Mouse (Mus musculus): ENCODE results near the gene Zbtb1.
"Not testable (repeated sequence)": the region's sequence is repeated elsewhere in the genome, so short reads cannot be mapped to it uniquely, and the experiment has no call there.

Gene Zbtb1

GRCm38 (mm10) chr12:76405183-76405970, 35.3 kb downstream of the Zbtb1 start:
- peak; percentile 50 to 62 for DNase-seq

- peak; percentile 20 to 33 for DNase-seq
These were observed 35.9 kb downstream of the Zbtb1 start for GRCm38 (mm10) chr12:76405971-76406370.

GRCm38 (mm10) chr12:76407184-76407583, 37.1 kb downstream of the Zbtb1 start:
- DNase-seq = no peak

- DNase-seq = no peak
These were observed 39.1 kb downstream of the Zbtb1 start for GRCm38 (mm10) chr12:76409166-76409565.

GRCm38 (mm10) chr12:76415383-76416010, 45.4 kb downstream of the Zbtb1 start:
- no peak for DNase-seq

GRCm38 (mm10) chr12:76417433-76417854, 47.4 kb downstream of the Zbtb1 start, which contains the start of gene Ppp1r36:
Ppp1r36 (plus strand) TSS chr12:76417538.
- DNase-seq = peak; percentile 60 to 72

- no peak for DNase-seq
These were observed 48.3 kb downstream of the Zbtb1 start for GRCm38 (mm10) chr12:76418346-76418745.

GRCm38 (mm10) chr12:76425256-76425655, 55.2 kb downstream of the Zbtb1 start:
- DNase-seq = no peak

- no peak for DNase-seq
These were observed 57.5 kb downstream of the Zbtb1 start for GRCm38 (mm10) chr12:76427546-76427945.

- no peak for DNase-seq
These were observed 60.9 kb downstream of the Zbtb1 start for GRCm38 (mm10) chr12:76430879-76431406.

GRCm38 (mm10) chr12:76431431-76431830, 61.4 kb downstream of the Zbtb1 start:
- DNase-seq = no peak

GRCm38 (mm10) chr12:76434111-76434510, 64.0 kb downstream of the Zbtb1 start:
- DNase-seq = no peak

- peak; percentile 20 to 24 for DNase-seq
These were observed 65.0 kb downstream of the Zbtb1 start for GRCm38 (mm10) chr12:76435084-76435483.

GRCm38 (mm10) chr12:76435549-76435948, 65.5 kb downstream of the Zbtb1 start:
- DNase-seq = no peak

GRCm38 (mm10) chr12:76443488-76443887, 73.4 kb downstream of the Zbtb1 start:
- DNase-seq = not testable (repeated sequence)

- peak in 1 of 2 experiments; percentile 42 for DNase-seq
These were observed 74.3 kb downstream of the Zbtb1 start for GRCm38 (mm10) chr12:76444359-76444772.

- DNase-seq = no peak
These were observed 74.8 kb downstream of the Zbtb1 start for GRCm38 (mm10) chr12:76444862-76445261.

- DNase-seq = peak; percentile 51 to 66
These were observed 76.1 kb downstream of the Zbtb1 start for GRCm38 (mm10) chr12:76446201-76446600.

Data from kidney, postnatal 4 days (tissue).